Mouse (Mus musculus): ENCODE measurements around the gene Sphk2.

Gene Sphk2

DNA sequence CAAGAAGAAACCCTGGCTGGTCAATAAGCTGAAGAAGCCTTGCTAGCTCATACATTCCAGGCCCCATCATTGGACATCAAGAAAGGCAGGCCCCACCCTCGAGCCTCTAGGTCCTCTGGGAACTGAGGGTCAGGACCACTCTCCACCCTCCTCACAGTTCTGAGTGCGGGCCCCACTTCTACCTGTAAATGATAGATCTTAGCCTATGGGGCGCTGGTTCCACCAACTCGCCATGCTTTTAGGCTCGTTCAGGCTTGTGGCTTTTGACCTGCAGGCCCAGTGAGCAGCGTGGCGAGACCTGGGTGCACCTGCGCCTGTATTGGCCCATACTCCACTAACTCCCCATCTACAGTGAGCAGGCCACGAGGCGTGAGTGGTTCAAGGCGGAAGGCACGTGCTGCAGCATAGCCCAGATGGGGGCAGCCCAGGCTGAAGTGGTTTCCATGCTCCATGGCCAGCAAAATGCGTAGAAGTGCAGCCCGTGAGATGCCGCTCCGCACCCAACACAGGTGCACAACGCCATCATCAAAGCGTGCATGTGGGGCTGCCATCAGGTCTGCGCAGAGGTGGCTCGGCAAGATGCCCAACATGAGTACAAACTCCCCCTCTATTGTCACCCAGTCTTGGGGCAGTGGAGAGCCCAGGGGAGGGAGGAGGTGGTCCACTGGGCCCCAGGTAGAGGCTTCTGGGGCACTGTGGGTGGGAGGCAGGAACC is 7.2 kb downstream of the Sphk2 start:
- DNase-seq (ENCODE audit: low spot score) = no peak

DNA sequence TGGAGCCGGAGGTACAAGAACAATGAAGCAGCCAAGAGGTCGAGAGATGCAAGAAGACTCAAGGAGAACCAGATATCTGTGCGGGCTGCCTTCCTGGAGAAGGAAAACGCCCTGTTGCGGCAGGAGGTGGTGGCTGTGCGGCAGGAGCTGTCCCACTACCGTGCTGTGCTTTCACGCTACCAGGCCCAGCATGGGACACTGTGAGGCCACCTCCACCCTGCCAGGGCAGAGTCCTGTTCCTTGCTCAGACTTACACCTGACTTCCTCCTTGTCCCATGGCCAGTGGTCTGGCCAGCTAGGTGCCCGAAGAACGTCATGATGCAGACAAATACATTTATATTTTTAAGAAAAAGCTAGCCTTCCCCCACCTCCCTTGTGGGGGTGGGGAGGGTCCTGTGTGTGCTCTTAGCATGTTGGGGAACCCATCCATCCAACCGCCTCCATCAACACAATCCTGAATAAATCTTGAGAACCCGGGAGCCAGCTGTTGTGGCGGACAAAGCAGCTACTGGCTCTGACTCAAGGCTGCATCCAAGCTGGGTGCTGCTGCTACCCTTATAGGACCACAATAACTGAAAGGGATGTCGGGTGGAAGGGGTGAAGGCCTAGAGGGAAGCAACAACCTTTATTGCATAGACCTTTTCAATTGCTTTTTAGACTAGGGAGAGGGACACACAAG is 8.0 kb downstream of the Sphk2 start:
- DNase-seq (ENCODE audit: low spot score) = no peak

DNA sequence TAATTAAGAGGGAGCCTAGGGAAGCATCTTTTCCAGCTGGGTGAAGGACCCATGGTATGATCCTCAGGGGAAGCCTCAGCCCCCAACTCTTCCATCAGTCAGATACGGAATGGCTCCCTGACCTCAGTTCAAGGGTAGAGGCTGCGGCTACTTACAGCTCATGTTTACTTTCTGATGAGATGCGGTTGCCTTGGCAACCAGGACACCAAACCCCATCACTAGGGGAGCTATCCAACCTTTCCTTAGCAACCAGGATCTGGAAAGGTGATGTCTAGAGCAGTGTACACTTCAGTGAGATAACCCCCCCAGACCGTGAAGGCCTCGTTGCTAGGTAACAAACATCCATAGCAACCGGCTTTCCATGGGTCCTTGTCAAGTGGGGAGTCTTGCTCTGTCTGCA is 8.8 kb downstream of the Sphk2 start:
- DNase-seq (ENCODE audit: low spot score) = no peak

DNA sequence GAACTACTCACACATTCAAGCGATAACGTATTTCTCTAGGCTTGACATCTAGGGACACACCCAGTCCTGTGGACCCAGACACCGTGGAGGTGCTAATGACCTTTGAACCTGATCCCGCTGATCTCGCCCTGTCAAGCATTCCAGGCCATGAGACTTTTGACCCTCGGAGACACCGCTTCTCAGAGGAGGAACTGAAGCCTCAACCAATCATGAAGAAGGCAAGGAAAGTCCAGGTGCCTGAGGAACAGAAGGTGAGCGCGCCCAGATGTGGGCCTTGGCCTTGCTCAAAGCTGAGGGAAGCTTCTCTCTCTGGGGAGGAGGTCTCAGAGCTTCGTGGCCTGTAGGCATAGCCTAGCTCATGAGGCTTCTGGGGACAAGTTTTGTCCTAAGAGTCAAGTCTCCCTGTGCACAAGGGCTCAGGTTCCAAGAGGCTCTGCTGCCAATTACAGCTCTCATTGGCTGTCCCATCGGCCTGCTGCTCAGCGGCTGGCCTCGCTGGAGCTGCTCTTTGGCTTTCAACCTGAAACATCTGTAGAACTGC is 9.5 kb downstream of the Sphk2 start:
- no peak for DNase-seq (ENCODE audit: low spot score)

DNA sequence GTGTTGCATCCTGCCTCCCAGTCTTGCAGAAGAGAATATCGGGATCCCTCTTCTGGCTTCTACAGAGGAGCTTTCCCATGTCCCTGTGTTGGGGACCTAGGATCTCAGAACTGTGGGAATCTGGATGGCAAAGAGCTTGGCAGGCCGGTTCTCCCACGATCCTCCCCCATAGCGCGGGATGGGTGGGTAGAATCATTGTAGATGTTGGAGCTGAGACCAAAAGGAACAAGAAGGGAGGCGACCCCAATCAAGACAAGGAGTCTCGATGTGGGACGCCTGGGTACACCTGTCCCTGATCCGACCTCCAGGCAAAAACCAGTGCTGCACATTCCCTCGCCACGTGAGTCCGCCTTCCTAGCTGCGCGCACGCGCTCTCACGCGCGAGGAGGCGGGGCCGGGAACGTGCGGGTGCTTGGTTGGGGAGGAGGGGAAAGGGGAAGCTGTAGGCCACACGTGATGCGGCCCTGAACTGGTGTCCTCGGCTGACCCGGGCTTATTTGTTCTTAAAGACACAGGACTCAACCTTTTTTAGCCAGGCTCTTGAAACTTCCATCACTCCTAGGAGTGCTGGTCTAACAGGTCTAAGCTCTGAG is 10.3 kb downstream of the Sphk2 start:
- DNase-seq (ENCODE audit: low spot score) = peak; percentile 97

DNA sequence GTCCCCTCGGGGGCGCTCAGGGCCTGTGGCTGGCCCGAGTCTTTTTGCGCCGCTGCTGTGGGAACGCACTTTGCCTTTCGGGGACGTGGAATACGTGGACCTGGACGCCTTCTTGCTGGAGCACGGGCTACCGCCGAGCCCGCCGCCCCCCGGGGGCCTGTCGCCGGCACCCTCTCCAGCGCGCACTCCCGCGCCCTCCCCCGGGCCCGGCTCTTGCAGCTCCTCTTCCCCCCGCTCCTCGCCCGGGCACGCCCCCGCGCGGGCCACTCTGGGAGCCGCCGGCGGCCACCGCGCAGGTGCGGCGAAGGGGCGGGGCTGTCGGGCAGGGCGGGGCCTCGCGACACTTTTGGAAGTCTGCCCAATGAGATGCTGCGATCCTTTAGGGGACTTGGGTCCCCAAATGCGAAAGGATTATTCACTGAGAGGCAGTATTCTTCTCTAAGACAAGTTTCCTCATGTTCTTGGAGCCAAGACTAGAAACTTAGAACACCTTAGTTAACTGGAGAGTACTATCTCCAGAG is 11.0 kb downstream of the Sphk2 start:
- peak; percentile 88 for DNase-seq (ENCODE audit: low spot score)

DNA sequence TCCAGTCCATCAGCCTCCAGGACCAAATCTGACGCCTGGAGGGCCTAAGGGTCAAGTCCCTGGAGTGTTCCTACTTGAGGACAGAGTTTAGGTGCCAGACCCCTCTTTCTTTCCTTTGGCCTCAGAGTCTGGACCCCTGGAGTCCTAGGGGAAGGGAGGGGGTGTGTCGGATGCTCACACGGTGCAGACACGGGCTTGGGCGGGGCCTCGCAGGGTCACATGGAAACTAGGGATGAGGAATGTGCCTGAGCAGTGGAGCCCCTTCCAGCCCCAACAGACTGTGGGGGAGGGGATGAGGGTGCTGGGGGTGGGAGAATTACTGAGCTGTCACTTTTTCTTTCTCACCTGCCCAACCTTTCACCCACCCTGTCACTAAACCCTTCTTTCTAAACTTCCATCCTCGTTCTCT is 11.9 kb downstream of the Sphk2 start:
- DNase-seq (ENCODE audit: low spot score) = peak; percentile 74

DNA sequence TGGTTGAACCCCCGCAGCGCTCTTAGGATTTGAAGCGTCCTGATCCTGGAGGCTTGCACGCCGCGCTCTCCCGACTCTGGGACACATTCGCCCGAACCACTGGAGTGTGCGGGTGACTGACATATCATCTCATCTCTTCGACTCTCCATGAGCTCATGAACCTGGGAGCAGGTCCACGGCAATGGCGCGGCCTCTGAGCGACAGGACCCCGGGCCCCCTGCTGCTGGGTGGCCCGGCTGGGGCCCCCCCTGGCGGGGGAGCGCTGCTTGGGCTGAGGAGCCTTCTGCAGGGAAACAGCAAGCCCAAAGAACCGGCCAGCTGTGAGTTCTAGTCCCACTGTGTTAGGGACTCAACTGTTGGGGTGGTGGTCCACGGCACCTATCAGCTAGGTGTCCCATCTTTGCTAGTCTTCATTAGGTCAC is 12.3 kb downstream of the Sphk2 start:
- DNase-seq (ENCODE audit: low spot score) = no peak

DNA sequence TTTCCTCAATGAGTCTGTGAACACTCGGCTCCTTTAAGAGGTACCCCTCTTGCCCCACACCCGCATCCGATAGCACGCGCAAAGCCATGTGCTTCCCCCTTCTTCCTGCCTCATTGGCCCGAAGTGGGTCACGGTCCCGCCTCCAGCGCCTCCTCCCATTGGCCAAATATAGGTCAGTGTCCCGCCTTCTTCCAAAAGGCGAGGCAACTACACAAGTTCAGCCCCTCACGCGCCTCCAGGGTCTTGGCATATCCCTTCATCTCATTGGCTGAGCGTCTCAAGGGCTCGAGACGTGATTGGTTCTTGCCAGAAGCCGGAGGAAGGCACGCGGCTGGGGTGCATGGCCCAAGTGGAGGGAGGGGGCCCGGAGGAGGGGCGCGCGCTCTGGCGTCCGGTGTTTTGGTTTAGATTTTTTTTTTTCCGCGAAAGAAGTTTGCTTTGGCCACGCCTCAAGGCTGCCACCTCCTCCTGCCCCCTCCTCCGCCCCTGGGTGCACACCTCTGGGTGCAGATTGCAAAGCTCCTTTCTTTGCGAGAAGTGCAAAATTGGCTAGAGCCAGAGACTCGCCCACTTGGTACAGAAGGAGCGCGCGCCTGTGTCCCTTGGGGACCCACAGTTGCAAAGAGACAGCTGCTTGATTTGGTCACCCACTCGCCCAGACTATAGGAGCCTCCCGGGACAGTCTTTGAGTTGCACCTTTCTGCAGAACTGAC is 12.9 kb downstream of the Sphk2 start, which contains the start of gene Dbp:
Gene Dbp (plus strand): TSS at position 359 of the 713 bp plus-strand sequence.
- DNase-seq (ENCODE audit: low spot score) = peak; percentile 94

DNA sequence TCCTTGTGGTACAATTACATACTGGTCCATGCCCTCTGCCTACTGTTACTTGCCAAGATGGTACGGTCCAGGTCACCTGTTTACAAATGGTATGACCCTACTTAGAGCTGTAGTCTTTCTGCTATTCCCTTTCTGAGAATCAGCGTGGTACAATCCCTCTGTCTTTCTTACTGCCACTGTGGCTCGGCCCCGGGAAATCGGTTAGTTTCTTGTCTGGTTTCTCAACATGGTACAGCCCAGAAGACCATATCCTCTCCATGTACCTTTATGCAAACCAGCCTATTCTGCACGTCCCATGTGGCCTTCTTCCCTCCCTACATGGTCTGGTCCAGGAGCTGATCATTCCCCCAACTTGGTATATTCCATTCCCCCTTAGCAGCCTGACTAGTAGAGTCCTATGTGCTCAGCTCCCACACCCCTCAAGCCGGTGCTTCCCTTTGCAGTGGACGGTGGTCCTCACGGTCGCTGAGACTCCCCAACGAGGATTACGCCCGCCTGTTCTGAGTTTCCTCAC is 13.7 kb downstream of the Sphk2 start:
- no peak for DNase-seq (ENCODE audit: low spot score)

DNA sequence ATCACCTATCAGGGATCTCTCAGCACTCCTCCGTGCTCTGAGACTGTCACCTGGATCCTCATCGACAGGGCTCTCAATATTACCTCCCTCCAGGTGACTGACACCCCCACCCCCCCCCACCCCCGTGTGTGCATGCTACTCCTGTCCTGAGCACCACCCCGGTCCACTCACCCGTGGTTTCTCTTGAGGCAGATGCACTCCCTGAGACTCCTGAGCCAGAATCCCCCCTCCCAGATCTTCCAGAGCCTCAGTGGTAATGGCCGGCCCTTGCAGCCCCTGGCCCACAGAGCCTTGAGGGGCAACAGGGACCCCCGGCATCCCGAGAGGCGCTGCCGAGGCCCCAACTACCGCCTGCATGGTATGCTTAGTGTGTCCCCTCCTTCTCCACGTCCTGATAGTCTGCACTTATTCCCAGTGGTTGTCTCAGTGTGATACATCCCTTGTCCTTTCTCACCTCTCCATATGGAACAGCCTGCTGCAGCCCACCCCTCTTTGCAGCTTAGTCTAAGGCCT is 14.2 kb downstream of the Sphk2 start:
- DNase-seq (ENCODE audit: low spot score) = no peak

DNA sequence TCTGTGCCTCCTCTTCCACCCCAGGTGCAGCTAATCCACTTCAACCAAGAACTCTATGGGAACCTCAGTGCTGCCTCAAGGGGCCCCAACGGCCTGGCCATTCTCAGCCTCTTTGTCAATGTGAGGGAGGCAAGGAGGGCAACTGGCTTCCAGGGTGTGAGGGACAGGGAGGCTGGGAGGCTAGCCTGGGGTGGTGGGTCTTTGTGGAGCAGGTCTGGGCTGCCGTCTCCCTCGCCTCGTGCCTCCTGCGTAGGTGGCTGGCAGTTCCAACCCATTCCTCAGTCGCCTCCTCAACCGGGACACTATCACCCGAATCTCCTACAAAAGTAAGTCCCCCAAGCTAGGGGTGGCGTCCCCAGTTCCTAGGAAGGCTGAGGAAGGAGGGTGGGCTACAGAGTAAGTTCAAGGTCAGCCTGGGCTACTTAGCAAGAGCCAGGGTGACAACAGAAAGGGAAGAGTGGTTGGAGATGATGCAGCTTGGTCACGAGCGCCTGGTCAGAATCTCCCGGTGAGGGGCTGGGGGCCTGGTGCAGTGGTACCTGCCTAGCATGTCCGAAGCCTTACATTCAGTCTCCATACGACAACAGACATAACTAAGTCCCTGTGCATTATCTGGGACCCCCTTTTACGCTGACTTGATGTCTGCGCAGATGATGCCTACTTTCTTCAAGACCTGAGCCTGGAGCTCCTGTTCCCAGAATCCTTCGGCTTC is 14.8 kb downstream of the Sphk2 start:
- no peak for DNase-seq (ENCODE audit: low spot score)

DNA sequence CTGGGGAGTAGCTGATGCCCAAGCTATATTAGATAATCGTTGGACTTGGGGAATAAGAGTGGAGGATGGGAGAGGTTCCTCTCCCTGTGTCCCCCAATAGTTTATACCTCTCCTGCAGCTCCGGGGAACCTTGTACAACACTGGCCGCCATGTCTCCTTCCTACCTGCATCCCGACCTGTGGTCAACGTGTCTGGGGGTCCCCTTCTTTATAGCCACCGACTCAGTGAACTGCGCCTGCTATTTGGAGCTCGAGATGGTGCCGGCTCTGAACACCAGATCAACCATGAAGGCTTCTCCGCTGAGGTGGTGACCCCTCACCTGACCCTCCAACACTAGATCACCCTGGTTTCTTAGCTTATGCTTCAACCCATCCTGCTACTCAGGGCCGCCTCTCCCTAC is 15.5 kb downstream of the Sphk2 start:
- DNase-seq (ENCODE audit: low spot score) = no peak

DNA sequence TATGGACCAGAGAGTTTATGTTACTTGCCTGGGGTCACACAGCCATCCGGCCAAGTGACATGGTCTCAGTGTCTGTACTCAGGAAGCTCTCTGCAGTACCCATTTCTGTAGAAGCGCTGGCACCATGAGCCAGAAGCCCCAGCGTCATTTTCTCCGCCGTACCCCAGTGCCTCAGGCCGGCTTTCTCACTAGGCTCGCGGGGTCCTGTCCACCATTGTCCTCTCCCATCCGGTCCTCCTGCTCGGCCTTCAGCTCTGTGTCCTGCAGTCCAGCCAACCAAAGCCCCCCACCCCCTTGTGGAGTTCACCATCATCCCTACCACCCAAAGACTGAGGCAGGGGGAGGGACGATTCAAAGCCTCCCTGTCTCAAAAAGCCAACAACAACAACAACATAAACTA is 16.2 kb downstream of the Sphk2 start:
- no peak for DNase-seq (ENCODE audit: low spot score)

DNA sequence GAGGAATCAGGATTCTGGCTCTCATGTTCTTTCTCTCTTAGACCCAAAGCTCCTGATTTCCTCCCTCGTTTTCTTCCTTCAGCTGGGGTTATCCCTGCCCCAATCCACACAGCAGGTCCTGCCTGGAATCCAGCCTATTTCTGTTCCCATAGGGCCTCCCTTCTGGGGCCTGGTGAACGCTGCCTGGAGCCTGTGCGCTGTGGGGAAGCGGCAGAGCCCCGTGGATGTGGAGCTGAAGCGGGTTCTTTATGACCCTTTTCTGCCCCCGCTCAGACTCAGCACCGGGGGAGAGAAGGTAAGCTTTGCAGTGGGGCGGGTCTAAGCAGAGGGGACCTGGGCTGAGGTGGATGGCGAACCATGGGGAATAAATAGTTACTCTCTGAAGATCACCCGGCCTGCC is 16.7 kb downstream of the Sphk2 start:
- no peak for DNase-seq (ENCODE audit: low spot score)

DNA sequence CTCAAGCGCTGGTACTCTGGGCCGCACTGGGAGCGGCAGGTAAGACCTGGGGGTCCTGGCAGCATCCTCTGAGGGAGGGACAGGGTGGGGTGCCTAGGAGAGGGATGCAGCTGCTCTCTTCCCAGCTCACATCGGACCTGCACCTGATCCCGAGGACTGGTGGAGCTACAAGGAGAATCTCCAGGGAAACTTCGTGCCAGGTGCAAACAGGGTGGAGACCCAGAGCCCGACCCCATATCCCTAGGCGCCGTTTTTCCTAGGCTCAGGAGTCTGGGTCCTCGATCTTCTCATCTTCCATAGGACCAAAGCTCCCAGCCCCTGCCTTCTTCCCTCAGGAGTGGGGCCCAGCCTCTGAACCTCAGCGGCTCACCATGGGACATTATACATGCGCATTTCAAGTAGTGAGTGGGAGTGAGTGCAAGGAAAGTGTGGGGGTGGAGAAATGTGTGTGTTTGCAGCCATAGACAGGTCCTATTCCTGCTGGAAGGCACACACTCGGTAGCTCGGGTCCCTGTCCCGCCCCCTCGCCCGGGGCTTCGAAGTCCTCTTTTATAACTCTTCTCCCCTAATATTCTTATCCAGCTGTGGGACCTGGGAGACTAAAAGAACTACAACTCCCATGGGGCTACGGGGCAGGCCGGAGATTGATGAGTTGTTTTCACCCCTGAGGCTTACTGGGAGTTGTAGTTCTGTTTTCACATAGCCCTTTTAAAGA is 17.3 kb downstream of the Sphk2 start:
- DNase-seq (ENCODE audit: low spot score) = no peak

DNA sequence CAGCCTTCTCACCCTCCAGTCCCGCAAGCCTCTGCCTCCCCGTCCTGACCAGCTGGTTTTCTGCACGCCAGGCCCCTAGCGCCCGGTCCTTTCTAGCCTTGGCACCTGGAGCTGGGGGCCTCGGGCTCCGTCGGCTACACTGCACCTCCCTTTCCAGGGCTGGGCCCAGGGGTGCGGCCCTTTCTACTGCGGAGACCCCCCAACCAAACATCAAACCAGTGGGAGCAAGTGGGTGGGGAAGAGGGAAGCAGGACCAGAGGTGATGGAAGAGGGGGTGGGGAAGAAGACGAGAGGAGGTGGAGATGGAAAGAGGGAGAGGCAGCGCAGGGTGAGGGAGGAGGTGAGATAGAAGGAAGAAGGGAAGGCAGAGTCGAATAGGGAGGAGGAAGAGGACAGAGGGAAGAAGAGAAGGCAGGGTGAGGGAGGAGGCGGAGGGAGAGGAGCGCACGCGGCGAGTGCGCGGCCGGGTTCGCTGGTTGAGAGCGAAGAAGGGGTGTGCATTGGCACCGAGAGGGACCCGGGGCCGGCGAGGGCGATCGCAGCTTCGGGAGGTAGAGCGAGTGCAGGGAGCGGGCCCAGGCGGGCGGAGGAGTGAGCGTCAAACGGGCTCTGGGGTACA is 18.2 kb downstream of the Sphk2 start, which contains the start of gene Car11:
Gene Car11 (plus strand): TSS at position 321 of the 619 bp plus-strand sequence.
- DNase-seq (ENCODE audit: low spot score) = no peak

DNA sequence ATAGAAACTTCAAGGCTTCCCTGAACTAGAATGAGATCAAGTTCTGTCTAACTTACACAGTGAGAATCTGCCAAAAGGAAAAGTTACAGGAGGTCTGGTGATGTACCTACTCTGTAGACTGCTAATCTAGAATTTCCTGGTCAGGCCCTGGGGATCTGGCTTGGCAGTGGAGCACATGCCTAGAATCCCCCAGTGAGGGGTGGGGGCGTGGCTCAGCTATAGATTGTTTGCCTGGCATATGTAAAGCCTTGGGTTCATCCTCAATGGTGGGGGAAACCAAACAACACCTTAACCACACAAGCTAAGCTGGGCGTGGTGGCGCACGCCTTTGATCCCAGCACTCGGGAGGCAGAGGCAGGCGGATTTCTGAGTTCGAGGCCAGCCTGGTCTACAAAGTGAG is 19.9 kb downstream of the Sphk2 start:
- DNase-seq (ENCODE audit: low spot score) = no peak

DNA sequence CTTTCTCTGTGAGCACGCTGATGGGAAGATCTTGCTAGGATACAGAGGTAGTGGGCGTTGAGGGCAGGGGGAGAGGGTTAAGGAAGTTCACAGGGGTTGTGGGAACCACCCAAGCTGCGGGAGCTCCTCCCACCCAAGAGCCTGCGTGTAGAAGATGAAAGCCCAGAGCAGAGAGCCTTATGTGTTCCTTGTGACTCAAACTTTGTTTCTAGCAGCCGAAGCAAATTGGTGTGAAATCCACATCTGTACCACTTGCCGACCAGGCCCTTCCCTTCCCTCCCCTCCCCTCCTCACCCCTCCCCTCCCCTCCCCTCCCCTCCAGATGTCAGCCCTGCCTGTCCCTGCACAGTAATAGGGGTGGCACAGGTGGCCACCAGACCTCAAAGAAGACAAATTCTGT is 22.7 kb downstream of the Sphk2 start:
- DNase-seq (ENCODE audit: low spot score) = no peak

All from ovary, postnatal 14 days (tissue).